Mouse (Mus musculus) ES-E14 (cell line): ENCODE results near the gene Snrpb. TPM values are rescaled to one million over a fixed set of nuclear protein-coding genes. Genes with fewer than 3 reads are reported as not detected.

Experiments used
- DNase-seq: peaks from one replicate; pipeline ENCODE4 v3.0.0-alpha.2; 2013; ENCODE audit warnings: low read depth, low spot score
- H3K27ac ChIP-seq: 2 replicates; pipeline ENCODE4 v1.5.1; 2012; ENCODE audit warnings: low read depth, mild to moderate bottlenecking, low read length, moderate library complexity, mixed read lengths; ENCODE audit not compliant: poor library complexity, insufficient read depth, severe bottlenecking
- H3K36me3 ChIP-seq: 2 replicates; pipeline ENCODE4 v1.6.1; 2012; ENCODE audit warnings: mild to moderate bottlenecking, low read length, moderate library complexity, mixed read lengths; ENCODE audit not compliant: control insufficient read depth, poor library complexity, insufficient read depth, severe bottlenecking
- H3K4me1 ChIP-seq, 2 experiments: fragments of 150-350 bp in 1 of 2; sonication (generic) in 1 of 2; 2 replicates each; pipeline ENCODE4 v1.6.1; 2012; ENCODE audit warnings: low read length in 2 of 2, mild to moderate bottlenecking in 1 of 2, mixed read lengths in 1 of 2; ENCODE audit not compliant: control insufficient read depth in 2 of 2, insufficient read depth in 2 of 2, poor library complexity in 1 of 2
- H3K4me3 ChIP-seq, 2 experiments: fragments of 150-350 bp in 1 of 2; sonication (generic) in 1 of 2; 2 replicates each; pipeline ENCODE4 v1.5.1; 2012; ENCODE audit warnings: low read length in 2 of 2, low read depth in 1 of 2, mild to moderate bottlenecking in 1 of 2, mixed read lengths in 1 of 2; ENCODE audit not compliant: insufficient read depth in 1 of 2, poor library complexity in 1 of 2, severe bottlenecking in 1 of 2
- H3K9ac ChIP-seq: 2 replicates; pipeline ENCODE4 v1.6.1; 2012; ENCODE audit warnings: low read depth, mild to moderate bottlenecking, low read length, mixed read lengths; ENCODE audit not compliant: poor library complexity, insufficient read depth, severe bottlenecking
- H3K9me3 ChIP-seq: fragments of 150-350 bp; sonication (generic); 2 replicates; pipeline ENCODE4 v1.6.1; 2012; ENCODE audit warnings: low read depth, mild to moderate bottlenecking, low read length; ENCODE audit not compliant: control insufficient read depth, insufficient read depth
- CHD2 ChIP-seq: IDR thresholded peaks from 2 replicates; pipeline ENCODE4 v1.6.1; 2014; ENCODE audit warnings: mild to moderate bottlenecking, low read depth, low read length, inconsistent platforms
- HCFC1 ChIP-seq: IDR thresholded peaks from 2 replicates; pipeline ENCODE4 v1.6.1; 2012; ENCODE audit warnings: low read length, inconsistent platforms, borderline replicate concordance; ENCODE audit not compliant: insufficient read depth
- MAFK ChIP-seq: IDR thresholded peaks from 2 replicates; pipeline ENCODE4 v1.6.1; 2014; ENCODE audit warnings: mild to moderate bottlenecking, low read depth, low read length, inconsistent platforms; ENCODE audit not compliant: insufficient read depth
- ZC3H11A ChIP-seq: IDR thresholded peaks from 2 replicates; pipeline ENCODE4 v1.6.1; 2012; ENCODE audit warnings: low read depth, mild to moderate bottlenecking, inconsistent platforms, low read length, borderline replicate concordance
- ZNF384 ChIP-seq: IDR thresholded peaks from 2 replicates; pipeline ENCODE4 v1.6.1; 2012; ENCODE audit warnings: low read depth, low read length, inconsistent platforms
- in situ Hi-C, 2 experiments: fragments of 600-800 bp; cut with MboI; formaldehyde crosslinking; loops; one replicate each; pipeline ENCODE4 v1.15.1; 2025; ENCODE audit warnings: low sequenced_read_pairs in 2 of 2, inconsistent platforms in 1 of 2; ENCODE audit not compliant: unreplicated experiment in 2 of 2
- total RNA-seq: library from RNA; depleted of rRNA; stranded (reverse); fragments of 300-350 nt; gene quantifications from 2 replicates; pipeline ENCODE4 v1.2.3, GENCODE M21; 2012

The Snrpb gene
- total RNA-seq, 1 experiment, result 339 TPM

GRCm38 (mm10) chr2:130162701-130163100, 16.5 kb downstream of the Snrpb start:
- H3K36me3 ChIP-seq, result no peaks in the 10 kb centered on the region
- no peak for DNase-seq
- no peak overlapping the region for H3K9ac ChIP-seq
- no peaks in the 10 kb centered on the region for H3K4me1 ChIP-seq
- in situ Hi-C loops, result no loop called here
- TF ChIP-seq ZC3H11A (no peak), CHD2 (no peak), MAFK (no peak), HCFC1 (no peak), ZNF384 (no peak)
- no peak overlapping the region for H3K4me3 ChIP-seq
- H3K9me3 ChIP-seq, result no peaks in the 10 kb centered on the region
- H3K27ac ChIP-seq, result no peak overlapping the region

- Histone ChIP-seq H3K36me3 (no peaks in the 10 kb centered on the region), H3K27ac (no peak overlapping the region), H3K4me3 (no peak overlapping the region), H3K9ac (no peak overlapping the region), H3K4me1 (no peaks in the 10 kb centered on the region), H3K9me3 (no peaks in the 10 kb centered on the region)
- DNase-seq, result no peak
- TF ChIP-seq ZC3H11A, result no peak
- no peak for TF ChIP-seq HCFC1
- TF ChIP-seq ZNF384, result no peak
- no peak for TF ChIP-seq CHD2
- TF ChIP-seq MAFK, result no peak
- in situ Hi-C loops, result no loop called here
Observed at GRCm38 (mm10) chr2:130158088-130158437, 21.1 kb downstream of the Snrpb start.

- H3K4me1 ChIP-seq, result no peaks in the 10 kb centered on the region
- DNase-seq, result no peak
- H3K9me3 ChIP-seq, result no peaks in the 10 kb centered on the region
- H3K9ac ChIP-seq, result no peak overlapping the region
- TF ChIP-seq ZNF384 (no peak), HCFC1 (no peak), CHD2 (no peak), MAFK (no peak), ZC3H11A (no peak)
- H3K27ac ChIP-seq, result no peak overlapping the region
- no peak overlapping the region for H3K4me3 ChIP-seq
- in situ Hi-C loops, result no loop called here
- H3K36me3 ChIP-seq, result no peaks in the 10 kb centered on the region
Observed at GRCm38 (mm10) chr2:130157231-130158087, 21.7 kb downstream of the Snrpb start.

- no peak for DNase-seq
- no peaks in the 10 kb centered on the region for H3K4me1 ChIP-seq
- H3K36me3 ChIP-seq, result no peaks in the 10 kb centered on the region
- no peak overlapping the region for H3K27ac ChIP-seq
- no peak overlapping the region for H3K4me3 ChIP-seq
- in situ Hi-C loops, result no loop called here
- TF ChIP-seq ZNF384 (no peak), MAFK (no peak), HCFC1 (no peak), CHD2 (no peak), ZC3H11A (no peak)
- no peak overlapping the region for H3K9ac ChIP-seq
- no peaks in the 10 kb centered on the region for H3K9me3 ChIP-seq
Observed at GRCm38 (mm10) chr2:130155851-130156250, 23.4 kb downstream of the Snrpb start.
